ENCODE assay signal across 15 mouse cellular contexts in the genomic region with DNA sequence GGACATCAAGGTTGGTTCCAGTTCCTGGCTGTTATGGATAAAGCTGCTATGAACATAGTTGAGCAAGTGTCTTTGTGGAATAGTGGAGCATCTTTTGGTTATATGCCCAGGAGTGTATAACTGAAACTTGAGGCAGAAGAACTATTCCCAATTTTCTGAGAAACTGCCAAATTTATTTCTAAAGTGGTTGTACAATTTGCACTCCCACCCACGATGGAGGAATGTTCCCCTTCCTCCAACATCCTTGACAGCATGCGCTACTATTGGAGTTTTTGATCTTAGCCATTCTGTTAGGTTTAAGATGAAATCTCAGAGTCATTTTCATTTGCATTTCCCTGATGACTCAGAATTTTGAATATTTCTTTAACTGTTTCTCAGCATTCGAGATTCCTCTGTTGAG.
"Had no signal": no experiment of that assay in that cellular context is flagged by ENCODE, and none has a peak within 500 bp of the region (broad histone marks: within the 10 kb centered on the region; RNA-seq: fewer than 3 reads in every experiment).

No protein-coding gene starts in this region.

- DNase-seq: kidney, adult 8-10 months; kidney, postnatal 25 days; lung, embryonic 14.5 days; lung, postnatal 10 days; lung, postnatal 4 days; midbrain, embryonic 14.5 days; thymus, postnatal 36 days had no signal

- H3K9ac ChIP-seq: limb, embryonic 15.5 days; liver, embryonic 12.5 days; lung, embryonic 14.5 days; neural tube, embryonic 15.5 days; stomach, embryonic 15.5 days had no signal

- H3K4me1 ChIP-seq: limb, embryonic 15.5 days; liver, embryonic 12.5 days; midbrain, embryonic 10.5 days; neural tube, embryonic 15.5 days; stomach, embryonic 15.5 days had no signal

- H3K27ac ChIP-seq: limb, embryonic 15.5 days; liver, embryonic 12.5 days; midbrain, embryonic 10.5 days; neural tube, embryonic 15.5 days; stomach, embryonic 15.5 days had no signal

- H3K4me2 ChIP-seq: limb, embryonic 15.5 days; liver, embryonic 12.5 days; lung, embryonic 14.5 days; neural tube, embryonic 15.5 days; stomach, embryonic 15.5 days had no signal

- H3K9me3 ChIP-seq: limb, embryonic 15.5 days; liver, embryonic 12.5 days; midbrain, embryonic 10.5 days; neural tube, embryonic 15.5 days; stomach, embryonic 15.5 days had no signal

- H3K36me3 ChIP-seq: limb, embryonic 15.5 days; liver, embryonic 12.5 days; midbrain, embryonic 10.5 days; neural tube, embryonic 15.5 days; stomach, embryonic 15.5 days had no signal

- H3K4me3 ChIP-seq: limb, embryonic 15.5 days; liver, embryonic 12.5 days; midbrain, embryonic 10.5 days; myocyte; neural tube, embryonic 15.5 days; stomach, embryonic 15.5 days had no signal

- ATAC-seq: inflammation-experienced regulatory T-cells, adult 6 months; intestine, postnatal 0 days; liver, embryonic 12.5 days had no signal

- H3K27me3 ChIP-seq: limb, embryonic 15.5 days; liver, embryonic 12.5 days; neural tube, embryonic 15.5 days; stomach, embryonic 15.5 days had no signal
